Comparison of ENCODE assay signal across 11 mouse cellular contexts in the genomic region with DNA sequence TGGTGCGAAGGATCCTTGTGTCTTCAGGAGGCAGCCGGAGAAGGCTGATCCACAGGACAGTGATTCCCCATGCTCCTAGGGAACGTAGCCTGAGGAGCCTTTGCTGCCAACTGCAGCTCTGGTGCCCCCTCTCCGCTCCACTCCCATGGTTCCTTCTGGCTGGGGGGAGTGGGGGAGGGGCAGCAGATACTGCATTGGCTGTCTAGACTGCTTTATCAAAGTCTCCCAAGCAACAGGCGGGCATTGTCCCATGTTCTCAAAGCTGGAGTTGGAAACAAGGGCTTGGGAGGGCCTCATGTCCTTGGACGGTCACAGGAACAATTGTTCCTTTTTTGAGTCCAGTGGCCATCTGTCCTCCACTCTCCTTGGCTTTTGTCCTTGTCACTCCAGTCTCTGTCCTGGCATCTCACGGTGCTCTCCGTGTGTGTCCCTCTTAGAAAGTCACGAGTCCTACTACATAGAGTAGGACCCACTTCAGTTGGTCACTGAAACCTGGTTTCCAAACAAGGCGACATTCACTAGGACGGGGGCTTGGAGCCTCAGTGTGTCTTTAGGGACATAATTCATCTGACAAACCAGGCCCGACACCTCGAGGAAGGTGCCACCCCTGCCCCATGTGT. TPM values are rescaled to one million over a fixed set of nuclear protein-coding genes. Genes with fewer than 3 reads are reported as not detected.
DNase-seq lines count a peak whose midpoint lies in the region; ATAC-seq lines count a peak whose summit lies in the region.
"Had no signal": no experiment of that assay in that cellular context is flagged by ENCODE, and none has a peak within 500 bp of the region (broad histone marks: within the 10 kb centered on the region; RNA-seq: fewer than 3 reads in every experiment).

No protein-coding gene starts in this region.

- H3K4me2 ChIP-seq in hindbrain, embryonic 16.5 days (ENCODE audit: low read length): no peak overlapping the region

- H3K4me1 ChIP-seq in hindbrain, embryonic 16.5 days (ENCODE audit: control insufficient read depth, insufficient read depth, low read depth, low read length): peaks cover 5% of the 10 kb centered on the region

- no peak overlapping the region for H3K9ac ChIP-seq in hindbrain, embryonic 16.5 days (ENCODE audit: low read depth, low read length)

- H3K9me3 ChIP-seq in hindbrain, embryonic 16.5 days (ENCODE audit: control insufficient read depth, low read length): no peaks in the 10 kb centered on the region

- no peaks in the 10 kb centered on the region for H3K36me3 ChIP-seq in hindbrain, embryonic 16.5 days (ENCODE audit: control insufficient read depth, insufficient read depth, low read length)

- peak; percentile 16 for DNase-seq in adrenal gland, adult 2 months
- DNase-seq in adrenal gland, postnatal 4 days (ENCODE audit: low spot score in 2 of 2): no peak
- peak; percentile 67 for DNase-seq in ovary, adult 18-20 months (ENCODE audit: low spot score)
- no peak for DNase-seq in ovary, postnatal 10 days (ENCODE audit: low spot score)
- peak; percentile 93 for DNase-seq in testis, postnatal 10 days (ENCODE audit: low spot score)
- DNase-seq in layer of hippocampus, adult 8-10 months (ENCODE audit: low spot score in 2 of 2): no peak
- no peak for DNase-seq in lung, postnatal 10 days

- H3K27ac ChIP-seq in hindbrain, embryonic 16.5 days (ENCODE audit: low read depth, low read length): no peak overlapping the region

- 42% methylated on average over 13 of the region's 13 CpGs for WGBS in hindbrain, embryonic 16.5 days

- no peaks in the 10 kb centered on the region for H3K27me3 ChIP-seq in hindbrain, embryonic 16.5 days (replicated peaks; ENCODE audit: control insufficient read depth, insufficient read depth, low read length)

- 0 out of 2 replicates have a peak, but pooled peaks have one; percentile 72 for ATAC-seq in hindbrain, embryonic 16.5 days

- H3K4me3 ChIP-seq in hindbrain, embryonic 16.5 days (ENCODE audit: low read length): no peak overlapping the region

RNA-seq across cellular contexts. Expression of a gene that starts 12.9 kb away (rescaled TPM):
- total RNA-seq in adrenal gland, adult 2 months (2021): under 1 TPM in 1 of 2 experiments, not detected in 1; 0.17 TPM
- 0.41 TPM in 1 of 2 replicates, not detected in the other for polyA plus RNA-seq in adrenal gland, adult 2 months (2012; rRNA removed)
- total RNA-seq in adrenal gland, postnatal 4 days (2021): under 1 TPM in 1 of 2 experiments, not detected in 1; 0.34 TPM
- 0.19 and 0.28 TPM in 2 replicates for polyA plus RNA-seq in hindbrain, embryonic 16.5 days (2015; fragmentation: Nextera tagmentation; extraction: Ambion mirVana)
- not detected for total RNA-seq in layer of hippocampus, adult 8-10 months (2022)
- total RNA-seq: liver, adult 2 months had no signal
- polyA plus RNA-seq: intestine, embryonic 14.5 days; liver, adult 2 months had no signal

RNA-seq across cellular contexts. Expression of a gene that starts 25.2 kb away (rescaled TPM):
- not detected for total RNA-seq in adrenal gland, adult 2 months (2021)
- polyA plus RNA-seq in adrenal gland, adult 2 months (2012; rRNA removed): not detected in 2 replicates
- total RNA-seq in adrenal gland, postnatal 4 days (2021): under 1 TPM in 1 of 2 experiments, not detected in 1; 0.25 TPM
- not detected in 2 replicates for polyA plus RNA-seq in hindbrain, embryonic 16.5 days (2015; fragmentation: Nextera tagmentation; extraction: Ambion mirVana)
- not detected for total RNA-seq in layer of hippocampus, adult 8-10 months (2022)
- total RNA-seq: liver, adult 2 months had no signal
- polyA plus RNA-seq: intestine, embryonic 14.5 days; liver, adult 2 months had no signal

RNA-seq across cellular contexts. Expression of a gene that starts 45.3 kb away (rescaled TPM):
- total RNA-seq in adrenal gland, adult 2 months (2021): 10 to 100 TPM; 69.5 to 72.8 TPM
- 75.0 and 78.7 TPM in 2 replicates for polyA plus RNA-seq in adrenal gland, adult 2 months (2012; rRNA removed)
- total RNA-seq in adrenal gland, postnatal 4 days (2021): 10 to 100 TPM; 49.0 to 51.8 TPM
- polyA plus RNA-seq in hindbrain, embryonic 16.5 days (2015; fragmentation: Nextera tagmentation; extraction: Ambion mirVana): 55.4 and 57.7 TPM in 2 replicates
- total RNA-seq in layer of hippocampus, adult 8-10 months (2022): 10 to 100 TPM; 16.8 to 27.3 (median 21.0) TPM

RNA-seq across cellular contexts. Expression of a gene that starts 54.2 kb away (rescaled TPM):
- not detected for total RNA-seq in adrenal gland, adult 2 months (2021)
- polyA plus RNA-seq in adrenal gland, adult 2 months (2012; rRNA removed): not detected in 2 replicates
- not detected for total RNA-seq in adrenal gland, postnatal 4 days (2021)
- polyA plus RNA-seq in hindbrain, embryonic 16.5 days (2015; fragmentation: Nextera tagmentation; extraction: Ambion mirVana): 35.1 and 37.2 TPM in 2 replicates
- 1 to 10 TPM in 2 of 4 experiments, not detected in 2; 1.2 to 1.5 TPM for total RNA-seq in layer of hippocampus, adult 8-10 months (2022)
- total RNA-seq: liver, adult 2 months had no signal
- polyA plus RNA-seq: embryonic facial prominence, embryonic 11.5 days; liver, adult 2 months had no signal

Comparison
In these comparisons a context has a peak if more than half of its experiments do, and no peak if none do; other contexts are left out.
1. DNase-seq: peak in adrenal gland, adult 2 months (single experiment), ovary, adult 18-20 months (single experiment) and testis, postnatal 10 days (single experiment); none in adrenal gland, postnatal 4 days (0 of 2), ovary, postnatal 10 days (single experiment), layer of hippocampus, adult 8-10 months (0 of 2) and lung, postnatal 10 days (single experiment).